Mouse (Mus musculus): Measurements from ENCODE around the gene A130010J15Rik. TPM values are rescaled to one million over a fixed set of nuclear protein-coding genes. Genes with fewer than 3 reads are reported as not detected.

Gene A130010J15Rik
- total and polyA plus RNA-seq, 3 experiments, result 9.1 to 22.4 (median 18.6) TPM

- no peak for TF ChIP-seq ZKSCAN1 (IDR thresholded peaks at IDR 0.05; ENCODE audit: borderline replicate concordance, low read depth, low read length)
- TF ChIP-seq NRF1 (IDR thresholded peaks at IDR 0.05; ENCODE audit: low read depth, low read length), result no peak
- no peak for TF ChIP-seq PAX5 (IDR thresholded peaks at IDR 0.05; ENCODE audit: low read length)
- TF ChIP-seq USF2 (conservative IDR thresholded peaks at IDR 0.05; ENCODE audit: low read depth, low read length), result no peak
- TF ChIP-seq E2F4 (IDR thresholded peaks at IDR 0.05; ENCODE audit: insufficient replicate concordance, low read depth, low read length), result no peak
- TF ChIP-seq CHD1 (IDR thresholded peaks at IDR 0.05; ENCODE audit: low read depth, low read length), result no peak
Observed at GRCm38 (mm10) chr1:193181104-193181503, 13.3 kb downstream of the A130010J15Rik start (continued).

DNA sequence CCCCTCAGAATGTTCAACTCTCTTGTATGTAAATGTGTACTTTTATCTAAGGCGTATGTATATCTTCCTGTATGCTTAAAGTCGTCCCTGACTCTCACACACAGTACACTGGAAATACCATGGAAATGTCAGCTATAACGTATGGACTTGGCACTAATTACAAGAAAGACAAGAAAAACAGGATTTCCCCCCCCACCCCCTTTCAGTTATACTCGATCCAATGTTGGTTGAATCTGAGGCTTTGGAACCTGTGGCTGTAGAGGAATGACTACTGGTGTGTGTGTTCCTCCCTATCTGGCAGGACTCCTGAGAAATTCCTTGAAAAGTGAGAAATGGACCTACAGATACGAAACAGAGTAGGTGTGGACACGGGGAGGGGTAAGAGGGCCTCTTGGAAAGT is 20.4 kb downstream of the A130010J15Rik start:
- TF ChIP-seq PAX5 (IDR thresholded peaks at IDR 0.05; ENCODE audit: low read length), result no peak
- no peak for TF ChIP-seq GABPA (IDR thresholded peaks at IDR 0.05; ENCODE audit: insufficient replicate concordance, low read depth, low read length)
- TF ChIP-seq TBP (conservative IDR thresholded peaks at IDR 0.05; ENCODE audit: low read depth, low read length), result no peak
- TF ChIP-seq NRF1 (IDR thresholded peaks at IDR 0.05; ENCODE audit: low read depth, low read length), result no peak
- no peak for TF ChIP-seq MEF2A (IDR thresholded peaks at IDR 0.05; ENCODE audit: borderline replicate concordance, low read depth, low read length)
- TF ChIP-seq CTCF (conservative IDR thresholded peaks at IDR 0.05 in 1 of 2, IDR thresholded peaks at IDR 0.05 in 1 of 2; ENCODE audit: low read depth in 2 of 2, low read length in 2 of 2), result no peak
- no peak for TF ChIP-seq E2F4 (IDR thresholded peaks at IDR 0.05; ENCODE audit: insufficient replicate concordance, low read depth, low read length)
- TF ChIP-seq ZC3H11A (IDR thresholded peaks at IDR 0.05; ENCODE audit: low read depth, low read length), result no peak
- TF ChIP-seq RAD21 (IDR thresholded peaks at IDR 0.05; ENCODE audit: low read depth, low read length), result no peak
- TF ChIP-seq ZKSCAN1 (IDR thresholded peaks at IDR 0.05; ENCODE audit: borderline replicate concordance, low read depth, low read length), result no peak
- TF ChIP-seq POLR2A (IDR thresholded peaks at IDR 0.05; ENCODE audit: low read depth, low read length), result no peak
- TF ChIP-seq IRF4 (IDR thresholded peaks at IDR 0.05; ENCODE audit: low read depth, low read length), result no peak
- TF ChIP-seq JUN (IDR thresholded peaks at IDR 0.05; ENCODE audit: insufficient read depth, low read depth, low read length), result no peak
- TF ChIP-seq NELFE (IDR thresholded peaks at IDR 0.05; ENCODE audit: low read depth, low read length), result no peak
- no peak for TF ChIP-seq BHLHE40 (IDR thresholded peaks at IDR 0.05; ENCODE audit: low read depth, low read length)
- TF ChIP-seq ZNF384 (IDR thresholded peaks at IDR 0.05; ENCODE audit: low read depth, low read length), result no peak
- no peak for TF ChIP-seq ETS1 (conservative IDR thresholded peaks at IDR 0.05; ENCODE audit: low read depth, low read length)
- H3K27me3 ChIP-seq (replicated peaks), result no peaks in the 10 kb centered on the region
- in situ Hi-C loops (cut with MboI; ENCODE audit: low pct_ligation_motif_present, low pct_unique_long_range_greater_than_20kb, low sequenced_read_pairs) (no loop called here), dilution Hi-C loops (cut with MboI; ENCODE audit: extremely low pct_ligation_motif_present, extremely low pct_unique_long_range_greater_than_20kb, low sequenced_read_pairs) (no loop called here)
- peaks cover 78 to 92% of the 10 kb centered on the region in 2 experiments for H3K36me3 ChIP-seq (replicated peaks in 1 of 2; ENCODE audit: control insufficient read depth in 1 of 2, insufficient read depth in 1 of 2, low read length in 1 of 2)
- no peak overlapping the region for H3K27ac ChIP-seq (ENCODE audit: insufficient read depth, low read depth)
- H3K9me3 ChIP-seq (replicated peaks; ENCODE audit: low read length), result no peaks in the 10 kb centered on the region
- H3K4me3 ChIP-seq (replicated peaks in 1 of 3; ENCODE audit: low read depth in 2 of 3, low read length in 2 of 3, poor library complexity in 1 of 3), result no peak overlapping the region
- H3K4me2 ChIP-seq (ENCODE audit: insufficient read depth, low read depth, poor library complexity, severe bottlenecking), result no peak overlapping the region
- H3K4me1 ChIP-seq (ENCODE audit: control insufficient read depth in 1 of 2, insufficient read depth in 2 of 2), result peaks cover 12 to 76% of the 10 kb centered on the region in 2 experiments
- H3K9ac ChIP-seq (ENCODE audit: insufficient read depth, low read depth), result no peak overlapping the region
- H3K79me2 ChIP-seq (replicated peaks; ENCODE audit: control insufficient read depth, extremely low read depth, insufficient read depth, poor library complexity, severe bottlenecking), result peaks cover 4% of the 10 kb centered on the region; the same call in 1 of the 2 replicates
- no peak for DNase-seq (ENCODE audit: extremely low read depth)

Measured in CH12.LX (cell line).